Mouse (Mus musculus): ENCODE data around the gene Neurl1b. TPM values are rescaled to one million over a fixed set of nuclear protein-coding genes. Genes with fewer than 3 reads are reported as not detected.

Neurl1b gene
- total RNA-seq, 1 experiment: 0.71 TPM

DNA sequence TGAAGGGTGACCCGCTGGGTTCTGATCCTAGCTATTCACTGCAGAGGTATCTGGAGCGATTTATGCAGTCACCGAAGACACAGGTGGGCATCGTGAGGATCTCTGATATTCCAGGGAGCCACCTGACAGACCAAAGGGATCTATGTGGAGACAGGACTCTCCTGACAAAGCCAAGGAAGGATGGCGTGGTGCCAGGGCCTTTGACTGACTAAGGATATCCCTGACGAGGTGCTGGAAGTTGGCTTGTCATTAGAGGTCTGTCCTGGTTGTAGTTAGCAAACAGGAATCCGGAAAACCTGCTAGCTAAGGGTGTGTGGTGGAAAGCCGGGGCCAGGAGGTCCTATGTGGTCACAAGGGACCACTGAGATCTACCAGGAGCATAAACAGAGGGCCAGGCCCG lies 25.4 kb upstream of the Neurl1b start:
- no peak overlapping the region for H3K4me3 ChIP-seq (ENCODE audit: insufficient read depth in 1 of 2, low read depth in 1 of 2, low read length in 2 of 2, poor library complexity in 1 of 2, severe bottlenecking in 1 of 2)
- H3K36me3 ChIP-seq (ENCODE audit: control insufficient read depth, insufficient read depth, low read length, poor library complexity, severe bottlenecking): no peaks in the 10 kb centered on the region
- H3K4me1 ChIP-seq (ENCODE audit: control insufficient read depth in 2 of 2, insufficient read depth in 2 of 2, low read length in 2 of 2, poor library complexity in 1 of 2): no peaks in the 10 kb centered on the region
- DNase-seq (ENCODE audit: low read depth, low spot score): no peak
- no peak for TF ChIP-seq HCFC1 (IDR thresholded peaks at IDR 0.05; ENCODE audit: borderline replicate concordance, insufficient read depth, low read length)
- TF ChIP-seq ZC3H11A (IDR thresholded peaks at IDR 0.05; ENCODE audit: borderline replicate concordance, low read depth, low read length): no peak
- TF ChIP-seq MAFK (IDR thresholded peaks at IDR 0.05; ENCODE audit: insufficient read depth, low read depth, low read length): no peak
- TF ChIP-seq CHD2 (IDR thresholded peaks at IDR 0.05; ENCODE audit: low read depth, low read length): no peak
- no peak for TF ChIP-seq ZNF384 (IDR thresholded peaks at IDR 0.05; ENCODE audit: low read depth, low read length)
- H3K9me3 ChIP-seq (ENCODE audit: control insufficient read depth, insufficient read depth, low read depth, low read length): no peaks in the 10 kb centered on the region
- H3K27ac ChIP-seq (ENCODE audit: insufficient read depth, low read depth, low read length, poor library complexity, severe bottlenecking): no peak overlapping the region
- H3K9ac ChIP-seq (ENCODE audit: insufficient read depth, low read depth, low read length, poor library complexity, severe bottlenecking): no peak overlapping the region
- in situ Hi-C loops (cut with MboI; ENCODE audit: low sequenced_read_pairs in 2 of 2, unreplicated experiment in 2 of 2): no loop called here

DNA sequence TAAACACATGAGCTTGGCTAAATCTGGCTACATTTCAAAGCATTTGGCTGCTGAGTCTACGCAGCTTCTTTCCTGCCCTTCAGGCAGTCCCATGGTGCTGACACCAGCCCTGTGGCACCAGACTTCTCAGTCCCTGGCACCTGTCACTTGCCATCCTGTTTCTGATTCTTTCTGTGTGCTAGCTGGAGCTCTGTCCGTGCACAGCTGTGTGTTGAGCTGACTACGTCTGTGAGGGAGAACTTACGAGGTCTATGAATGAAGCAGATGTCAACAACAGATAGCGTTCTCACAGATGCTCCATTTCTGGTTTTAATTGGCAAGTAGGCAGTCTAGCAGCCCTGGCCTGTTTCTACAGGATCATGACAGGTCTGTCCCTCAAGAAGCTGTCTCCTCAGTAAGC lies 24.0 kb upstream of the Neurl1b start:
- in situ Hi-C loops (cut with MboI; ENCODE audit: low sequenced_read_pairs in 2 of 2, unreplicated experiment in 2 of 2): no loop called here
- DNase-seq (ENCODE audit: low read depth, low spot score): no peak
- Histone ChIP-seq H3K4me3 (ENCODE audit: insufficient read depth in 1 of 2, low read depth in 1 of 2, low read length in 2 of 2, poor library complexity in 1 of 2, severe bottlenecking in 1 of 2) (no peak overlapping the region), H3K9ac (ENCODE audit: insufficient read depth, low read depth, low read length, poor library complexity, severe bottlenecking) (no peak overlapping the region), H3K27ac (ENCODE audit: insufficient read depth, low read depth, low read length, poor library complexity, severe bottlenecking) (no peak overlapping the region), H3K4me1 (ENCODE audit: control insufficient read depth in 2 of 2, insufficient read depth in 2 of 2, low read length in 2 of 2, poor library complexity in 1 of 2) (no peaks in the 10 kb centered on the region), H3K36me3 (ENCODE audit: control insufficient read depth, insufficient read depth, low read length, poor library complexity, severe bottlenecking) (no peaks in the 10 kb centered on the region), H3K9me3 (ENCODE audit: control insufficient read depth, insufficient read depth, low read depth, low read length) (no peaks in the 10 kb centered on the region)
- no peak for TF ChIP-seq MAFK (IDR thresholded peaks at IDR 0.05; ENCODE audit: insufficient read depth, low read depth, low read length)
- TF ChIP-seq CHD2 (IDR thresholded peaks at IDR 0.05; ENCODE audit: low read depth, low read length): no peak
- no peak for TF ChIP-seq ZNF384 (IDR thresholded peaks at IDR 0.05; ENCODE audit: low read depth, low read length)
- TF ChIP-seq HCFC1 (IDR thresholded peaks at IDR 0.05; ENCODE audit: borderline replicate concordance, insufficient read depth, low read length): no peak
- no peak for TF ChIP-seq ZC3H11A (IDR thresholded peaks at IDR 0.05; ENCODE audit: borderline replicate concordance, low read depth, low read length)

DNA sequence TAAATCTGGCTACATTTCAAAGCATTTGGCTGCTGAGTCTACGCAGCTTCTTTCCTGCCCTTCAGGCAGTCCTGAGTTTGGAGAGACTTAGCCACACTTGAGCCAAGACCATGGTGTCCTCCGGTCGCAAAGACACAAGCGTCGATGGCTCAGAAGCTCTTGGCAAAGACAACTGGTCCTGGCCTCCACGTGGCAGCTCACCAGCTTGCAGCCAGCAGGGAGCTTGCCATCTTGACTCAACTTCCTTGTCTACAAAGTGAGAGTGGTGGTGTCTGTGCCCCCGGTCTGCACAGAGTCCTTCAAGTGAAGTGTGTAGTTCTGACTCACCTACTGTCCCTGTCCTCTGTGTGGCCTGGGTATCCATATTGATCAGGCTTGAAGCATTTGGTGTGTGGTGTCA lies 22.3 kb upstream of the Neurl1b start:
- H3K27ac ChIP-seq (ENCODE audit: insufficient read depth, low read depth, low read length, poor library complexity, severe bottlenecking): no peak overlapping the region
- H3K4me1 ChIP-seq (ENCODE audit: control insufficient read depth in 2 of 2, insufficient read depth in 2 of 2, low read length in 2 of 2, poor library complexity in 1 of 2): no peaks in the 10 kb centered on the region
- no peaks in the 10 kb centered on the region for H3K36me3 ChIP-seq (ENCODE audit: control insufficient read depth, insufficient read depth, low read length, poor library complexity, severe bottlenecking)
- DNase-seq (ENCODE audit: low read depth, low spot score): no peak
- H3K9me3 ChIP-seq (ENCODE audit: control insufficient read depth, insufficient read depth, low read depth, low read length): no peaks in the 10 kb centered on the region
- H3K9ac ChIP-seq (ENCODE audit: insufficient read depth, low read depth, low read length, poor library complexity, severe bottlenecking): no peak overlapping the region
- TF ChIP-seq HCFC1 (IDR thresholded peaks at IDR 0.05; ENCODE audit: borderline replicate concordance, insufficient read depth, low read length) (no peak), ZNF384 (IDR thresholded peaks at IDR 0.05; ENCODE audit: low read depth, low read length) (no peak), MAFK (IDR thresholded peaks at IDR 0.05; ENCODE audit: insufficient read depth, low read depth, low read length) (no peak), CHD2 (IDR thresholded peaks at IDR 0.05; ENCODE audit: low read depth, low read length) (no peak), ZC3H11A (IDR thresholded peaks at IDR 0.05; ENCODE audit: borderline replicate concordance, low read depth, low read length) (no peak)
- in situ Hi-C loops (cut with MboI; ENCODE audit: low sequenced_read_pairs in 2 of 2, unreplicated experiment in 2 of 2): no loop called here
- no peak overlapping the region for H3K4me3 ChIP-seq (ENCODE audit: insufficient read depth in 1 of 2, low read depth in 1 of 2, low read length in 2 of 2, poor library complexity in 1 of 2, severe bottlenecking in 1 of 2)

DNA sequence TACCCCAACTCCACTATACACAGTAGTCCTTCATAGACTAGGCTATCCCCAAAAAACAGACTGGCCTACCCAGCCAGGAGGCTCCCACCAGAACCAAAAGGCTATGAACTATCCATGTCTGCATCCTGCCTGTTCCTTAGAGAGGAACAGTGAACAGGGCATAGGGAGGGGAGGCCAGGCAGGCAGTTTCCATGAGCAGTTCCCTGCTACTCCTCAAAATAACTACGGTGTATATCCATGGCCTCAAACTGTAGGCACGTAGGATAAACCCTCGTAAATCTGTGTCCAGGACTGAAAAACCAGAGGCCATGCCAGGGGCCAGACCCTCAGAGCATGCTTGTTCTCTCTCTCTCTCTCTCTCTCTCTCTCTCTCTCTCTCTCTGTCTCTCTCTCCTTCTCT lies 17.9 kb upstream of the Neurl1b start:
- no peak overlapping the region for H3K4me3 ChIP-seq (ENCODE audit: insufficient read depth in 1 of 2, low read depth in 1 of 2, low read length in 2 of 2, poor library complexity in 1 of 2, severe bottlenecking in 1 of 2)
- no peak overlapping the region for H3K27ac ChIP-seq (ENCODE audit: insufficient read depth, low read depth, low read length, poor library complexity, severe bottlenecking)
- H3K9me3 ChIP-seq (ENCODE audit: control insufficient read depth, insufficient read depth, low read depth, low read length): no peaks in the 10 kb centered on the region
- H3K36me3 ChIP-seq (ENCODE audit: control insufficient read depth, insufficient read depth, low read length, poor library complexity, severe bottlenecking): no peaks in the 10 kb centered on the region
- peaks cover 0 to 3% of the 10 kb centered on the region in 2 experiments; a peak in 1 of 4 replicates for H3K4me1 ChIP-seq (ENCODE audit: control insufficient read depth in 2 of 2, insufficient read depth in 2 of 2, low read length in 2 of 2, poor library complexity in 1 of 2)
- DNase-seq (ENCODE audit: low read depth, low spot score): no peak
- in situ Hi-C loops (cut with MboI; ENCODE audit: low sequenced_read_pairs in 2 of 2, unreplicated experiment in 2 of 2): no loop called here
- TF ChIP-seq ZC3H11A (IDR thresholded peaks at IDR 0.05; ENCODE audit: borderline replicate concordance, low read depth, low read length): no peak
- TF ChIP-seq CHD2 (IDR thresholded peaks at IDR 0.05; ENCODE audit: low read depth, low read length): no peak
- TF ChIP-seq ZNF384 (IDR thresholded peaks at IDR 0.05; ENCODE audit: low read depth, low read length): no peak
- TF ChIP-seq HCFC1 (IDR thresholded peaks at IDR 0.05; ENCODE audit: borderline replicate concordance, insufficient read depth, low read length): no peak
- no peak for TF ChIP-seq MAFK (IDR thresholded peaks at IDR 0.05; ENCODE audit: insufficient read depth, low read depth, low read length)
- no peak overlapping the region for H3K9ac ChIP-seq (ENCODE audit: insufficient read depth, low read depth, low read length, poor library complexity, severe bottlenecking)

DNA sequence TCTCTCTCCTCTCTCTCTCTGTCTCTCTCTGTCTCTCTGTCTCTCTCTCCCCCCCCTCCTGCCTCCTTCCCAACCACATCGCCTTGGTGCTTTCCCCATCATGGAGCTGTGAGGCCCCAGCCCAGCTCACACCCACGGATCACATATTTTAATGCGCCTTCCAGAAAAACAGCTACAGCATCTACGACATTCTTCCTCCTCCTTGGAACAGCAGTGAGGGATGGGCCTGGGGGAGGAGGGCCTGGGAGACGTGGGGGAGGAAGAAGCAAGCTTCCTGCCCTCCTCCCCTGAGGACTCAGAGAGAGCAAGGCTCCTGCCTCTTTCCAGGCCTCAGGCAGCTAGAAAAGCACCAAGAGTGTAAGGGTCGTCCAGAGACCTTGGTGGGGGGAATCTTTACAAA lies 17.3 kb upstream of the Neurl1b start:
- H3K4me3 ChIP-seq (ENCODE audit: insufficient read depth in 1 of 2, low read depth in 1 of 2, low read length in 2 of 2, poor library complexity in 1 of 2, severe bottlenecking in 1 of 2): no peak overlapping the region
- TF ChIP-seq CHD2 (IDR thresholded peaks at IDR 0.05; ENCODE audit: low read depth, low read length) (no peak), MAFK (IDR thresholded peaks at IDR 0.05; ENCODE audit: insufficient read depth, low read depth, low read length) (no peak), HCFC1 (IDR thresholded peaks at IDR 0.05; ENCODE audit: borderline replicate concordance, insufficient read depth, low read length) (no peak), ZC3H11A (IDR thresholded peaks at IDR 0.05; ENCODE audit: borderline replicate concordance, low read depth, low read length) (no peak), ZNF384 (IDR thresholded peaks at IDR 0.05; ENCODE audit: low read depth, low read length) (no peak)

More for the DNA sequence above, 17.3 kb upstream of the Neurl1b start:
- DNase-seq (ENCODE audit: low read depth, low spot score): no peak
- Histone ChIP-seq H3K9me3 (ENCODE audit: control insufficient read depth, insufficient read depth, low read depth, low read length) (no peaks in the 10 kb centered on the region), H3K4me1 (ENCODE audit: control insufficient read depth in 2 of 2, insufficient read depth in 2 of 2, low read length in 2 of 2, poor library complexity in 1 of 2) (peaks cover 0 to 3% of the 10 kb centered on the region in 2 experiments; a peak in 1 of 4 replicates), H3K27ac (ENCODE audit: insufficient read depth, low read depth, low read length, poor library complexity, severe bottlenecking) (no peak overlapping the region), H3K9ac (ENCODE audit: insufficient read depth, low read depth, low read length, poor library complexity, severe bottlenecking) (no peak overlapping the region), H3K36me3 (ENCODE audit: control insufficient read depth, insufficient read depth, low read length, poor library complexity, severe bottlenecking) (no peaks in the 10 kb centered on the region)
- in situ Hi-C loops (cut with MboI; ENCODE audit: low sequenced_read_pairs in 2 of 2, unreplicated experiment in 2 of 2): no loop called here

Data from ES-E14 (cell line).